ENCODE assay signal across 9 mouse cellular contexts in the genomic region with DNA sequence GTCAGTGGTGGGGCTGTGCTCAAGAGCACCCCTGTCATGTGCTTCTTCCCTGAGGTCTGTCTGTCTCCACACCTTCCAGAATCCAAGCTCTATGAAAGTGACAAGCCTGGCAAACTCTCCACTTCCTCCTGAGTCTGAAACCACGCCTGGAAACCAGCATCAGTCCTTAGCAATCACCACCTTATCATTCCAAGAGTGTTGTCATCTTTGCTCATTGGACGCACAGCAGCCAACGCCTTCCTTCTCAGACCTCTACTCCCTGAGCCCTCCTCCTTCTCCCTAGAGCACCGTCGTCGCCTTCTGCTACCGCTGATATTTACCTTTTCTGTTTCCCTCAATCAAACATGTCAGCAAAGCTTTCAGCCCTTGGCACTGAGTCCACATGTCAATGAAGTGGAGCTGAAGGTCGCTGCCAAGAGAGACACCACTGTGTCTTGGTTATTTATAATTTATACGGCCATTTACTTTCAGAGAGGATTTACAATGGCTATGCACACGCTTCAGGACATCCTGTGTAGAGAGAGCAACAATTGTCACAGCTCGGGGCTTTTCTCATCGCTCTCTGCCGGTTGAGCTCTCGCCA. TPM values are rescaled to one million over a fixed set of nuclear protein-coding genes. Genes with fewer than 3 reads are reported as not detected.
DNase-seq lines count a peak whose midpoint lies in the region; ATAC-seq lines count a peak whose summit lies in the region.
"Had no signal": no experiment of that assay in that cellular context is flagged by ENCODE, and none has a peak within 500 bp of the region (broad histone marks: within the 10 kb centered on the region; RNA-seq: fewer than 3 reads in every experiment).

No protein-coding gene starts in this region.

- 64% methylated on average over 14 of the region's 14 CpGs for WGBS in neural tube, embryonic 11.5 days
- WGBS in hindbrain, embryonic 12.5 days, result 51% methylated on average over 14 of the region's 14 CpGs
- WGBS in lung, embryonic 16.5 days, result 10% methylated on average over 14 of the region's 14 CpGs

- no peaks in the 10 kb centered on the region for H3K36me3 ChIP-seq in neural tube, embryonic 11.5 days (ENCODE audit: control insufficient read depth, insufficient read depth, low read length)
- no peaks in the 10 kb centered on the region for H3K36me3 ChIP-seq in hindbrain, embryonic 12.5 days
- H3K36me3 ChIP-seq in lung, embryonic 16.5 days (ENCODE audit: control insufficient read depth, insufficient read depth, low read length), result no peaks in the 10 kb centered on the region

- ATAC-seq in neural tube, embryonic 11.5 days (ENCODE audit: insufficient read depth, low FRiP score, low TSS enrichment), result no peak
- no peak for ATAC-seq in hindbrain, embryonic 12.5 days (ENCODE audit: low FRiP score)
- no peak for ATAC-seq in lung, embryonic 16.5 days (ENCODE audit: low read depth)

- no peak for DNase-seq in neural tube, embryonic 11.5 days (ENCODE audit: low spot score)
- DNase-seq in neural tube, embryonic 10.5 days (ENCODE audit: extremely low spot score, low spot score), result no peak
- no peak for DNase-seq in adrenal gland, postnatal 36 days
- DNase-seq in spleen, postnatal 14 days (ENCODE audit: low spot score in 2 of 2), result no peak
- no peak for DNase-seq in gastrocnemius, adult 8-10 months (ENCODE audit: low spot score in 2 of 2)
- DNase-seq in thymus, postnatal 25 days, result no peak
- DNase-seq: kidney, adult 2 months had no signal

- H3K4me2 ChIP-seq in neural tube, embryonic 11.5 days (ENCODE audit: low read depth), result peak overlapping the region; percentile 81; the same call in 1 of the 2 replicates
- peak overlapping the region; percentile 79 for H3K4me2 ChIP-seq in hindbrain, embryonic 12.5 days (replicated peaks)
- H3K4me2 ChIP-seq in lung, embryonic 16.5 days (ENCODE audit: low read depth, low read length), result peak overlapping the region; percentile 77

- H3K27ac ChIP-seq in neural tube, embryonic 11.5 days (ENCODE audit: low read depth, low read length), result no peak overlapping the region
- H3K27ac ChIP-seq in hindbrain, embryonic 12.5 days, result no peak overlapping the region
- no peak overlapping the region for H3K27ac ChIP-seq in lung, embryonic 16.5 days (ENCODE audit: low read length)

- peak overlapping the region; percentile 9 for H3K4me3 ChIP-seq in neural tube, embryonic 11.5 days (ENCODE audit: low read depth, low read length)
- peak overlapping the region; percentile 85 for H3K4me3 ChIP-seq in hindbrain, embryonic 12.5 days
- H3K4me3 ChIP-seq in lung, embryonic 16.5 days (ENCODE audit: low read length), result peak overlapping the region; percentile 77

- H3K4me1 ChIP-seq in neural tube, embryonic 11.5 days (ENCODE audit: control insufficient read depth, insufficient read depth, low read length), result peaks cover 14% of the 10 kb centered on the region
- peaks cover 14% of the 10 kb centered on the region for H3K4me1 ChIP-seq in hindbrain, embryonic 12.5 days
- H3K4me1 ChIP-seq in lung, embryonic 16.5 days (replicated peaks; ENCODE audit: control insufficient read depth, insufficient read depth, low read length), result peaks cover 18% of the 10 kb centered on the region

- no peak overlapping the region for H3K9ac ChIP-seq in neural tube, embryonic 11.5 days (ENCODE audit: low read length)
- peak overlapping the region; percentile 86; the same call in 1 of the 2 replicates for H3K9ac ChIP-seq in hindbrain, embryonic 12.5 days
- no peak overlapping the region; the same call in 1 of the 2 replicates for H3K9ac ChIP-seq in lung, embryonic 16.5 days (ENCODE audit: low read length)

- no peaks in the 10 kb centered on the region for H3K27me3 ChIP-seq in neural tube, embryonic 11.5 days (ENCODE audit: control insufficient read depth, insufficient read depth, low read length)
- no peaks in the 10 kb centered on the region; the same call in 1 of the 2 replicates for H3K27me3 ChIP-seq in hindbrain, embryonic 12.5 days
- no peaks in the 10 kb centered on the region for H3K27me3 ChIP-seq in lung, embryonic 16.5 days (ENCODE audit: control insufficient read depth, insufficient read depth, low read depth, low read length)

- no peaks in the 10 kb centered on the region for H3K9me3 ChIP-seq in neural tube, embryonic 11.5 days (ENCODE audit: control insufficient read depth, low read length)
- no peaks in the 10 kb centered on the region for H3K9me3 ChIP-seq in hindbrain, embryonic 12.5 days (replicated peaks)
- H3K9me3 ChIP-seq in lung, embryonic 16.5 days (ENCODE audit: control insufficient read depth, low read length), result no peaks in the 10 kb centered on the region

RNA-seq across cellular contexts. Expression of a gene that starts 6.2 kb away (rescaled TPM):
- polyA plus RNA-seq in neural tube, embryonic 11.5 days (2014; fragmentation: Nextera tagmentation; extraction: Ambion mirVana), result 45.6 and 48.2 TPM in 2 replicates
- 44.5 and 47.2 TPM in 2 replicates for polyA plus RNA-seq in hindbrain, embryonic 12.5 days (2016; fragmentation: Nextera tagmentation; extraction: Ambion mirVana)
- 57.7 and 61.2 TPM in 2 replicates for polyA plus RNA-seq in lung, embryonic 16.5 days (2015; fragmentation: Nextera tagmentation; extraction: Ambion mirVana)
- 10 to 100 TPM; 18.3 to 22.5 TPM for total RNA-seq in adrenal gland, postnatal 36 days (2021)
- total RNA-seq in gastrocnemius, adult 8-10 months (2022), result 100 to 1,000 TPM in 1 of 4 experiments, 10 to 100 TPM in 3; 60.7 to 178 (median 77.4) TPM

RNA-seq across cellular contexts. Expression of a gene that starts 21.1 kb away (rescaled TPM):
- 0.34 and 0.37 TPM in 2 replicates for polyA plus RNA-seq in neural tube, embryonic 11.5 days (2014; fragmentation: Nextera tagmentation; extraction: Ambion mirVana)
- polyA plus RNA-seq in hindbrain, embryonic 12.5 days (2016; fragmentation: Nextera tagmentation; extraction: Ambion mirVana), result 13.2 and 15.3 TPM in 2 replicates
- polyA plus RNA-seq in lung, embryonic 16.5 days (2015; fragmentation: Nextera tagmentation; extraction: Ambion mirVana), result 15.7 and 16.4 TPM in 2 replicates
- under 1 TPM; 0.13 to 0.23 TPM for total RNA-seq in adrenal gland, postnatal 36 days (2021)
- total RNA-seq in gastrocnemius, adult 8-10 months (2022), result under 1 TPM in 2 of 4 experiments, not detected in 2; 0.10 to 0.11 TPM

Comparison
In these comparisons a context has a peak if more than half of its experiments do, and no peak if none do; other contexts are left out.
1. H3K4me3 ChIP-seq: peak in every context shown above with its lines; median percentile 85 in hindbrain, embryonic 12.5 days; 77 in lung, embryonic 16.5 days; 9 in neural tube, embryonic 11.5 days.
2. RNA of a gene that starts 21.1 kb away (polyA plus RNA-seq): 15.7 to 16.4 TPM in lung, embryonic 16.5 days and 13.2 to 15.3 TPM in hindbrain, embryonic 12.5 days; 0.34 to 0.37 TPM in neural tube, embryonic 11.5 days; every median in the first group is over 10 times any median in the second.
3. Peak in every context shown above with its lines, with median percentiles within 50 percentile points of each other: H3K4me2 ChIP-seq.